ENCODE assay signal across 9 mouse cellular contexts in genomic region chr8:105594451-105595242, GRCm38 (mm10). TPM values are rescaled to one million over a fixed set of nuclear protein-coding genes. Genes with fewer than 3 reads are reported as not detected.
DNase-seq lines count a peak whose midpoint lies in the region; ATAC-seq lines count a peak whose summit lies in the region.
"Had no signal": no experiment of that assay in that cellular context is flagged by ENCODE, and none has a peak within 500 bp of the region (broad histone marks: within the 10 kb centered on the region; RNA-seq: fewer than 3 reads in every experiment).

No protein-coding gene starts in this region.

- peak overlapping the region; percentile 49 for H3K4me2 ChIP-seq in intestine, embryonic 15.5 days (replicated peaks)
- H3K4me2 ChIP-seq in limb, embryonic 11.5 days (ENCODE audit: low read depth, severe bottlenecking) = peak overlapping the region; percentile 33; the same call in 1 of the 2 replicates

- peak; percentile 39 for DNase-seq in thymus, postnatal 4 days
- DNase-seq in thymus, adult 18-20 months = no peak
- no peak for DNase-seq in limb, embryonic 11.5 days (ENCODE audit: low spot score)
- DNase-seq in cerebellum, postnatal 10 days = no peak
- no peak for DNase-seq in left cerebral cortex, adult 18-20 months (ENCODE audit: low spot score in 2 of 2)
- no peak for DNase-seq in layer of hippocampus, adult 9-11 months
- DNase-seq: thymus, postnatal 14 days had no signal

- peak overlapping the region; percentile 12; the same call in 1 of the 2 replicates for H3K4me3 ChIP-seq in intestine, embryonic 15.5 days (replicated peaks)
- H3K4me3 ChIP-seq in limb, embryonic 11.5 days (ENCODE audit: low read depth, low read length) = no peak overlapping the region
- H3K4me3 ChIP-seq: midbrain, embryonic 12.5 days had no signal

- ATAC-seq in intestine, embryonic 15.5 days = peak; percentile 40; the same call in 1 of the 2 replicates
- ATAC-seq in limb, embryonic 11.5 days (ENCODE audit: insufficient number of reproducible peaks, low FRiP score, low TSS enrichment, low read depth) = no peak

- no peaks in the 10 kb centered on the region for H3K9me3 ChIP-seq in intestine, embryonic 15.5 days
- H3K9me3 ChIP-seq in limb, embryonic 11.5 days (ENCODE audit: control insufficient read depth, low read length) = no peaks in the 10 kb centered on the region
- H3K9me3 ChIP-seq: midbrain, embryonic 12.5 days had no signal

- H3K27me3 ChIP-seq in intestine, embryonic 15.5 days (replicated peaks) = no peaks in the 10 kb centered on the region
- no peaks in the 10 kb centered on the region for H3K27me3 ChIP-seq in limb, embryonic 11.5 days (ENCODE audit: control insufficient read depth, insufficient read depth, low read length)

- peak overlapping the region; percentile 69 for H3K27ac ChIP-seq in intestine, embryonic 15.5 days
- no peak overlapping the region for H3K27ac ChIP-seq in limb, embryonic 11.5 days (replicated peaks; ENCODE audit: low read depth, low read length)
- H3K27ac ChIP-seq: midbrain, embryonic 12.5 days had no signal

- H3K4me1 ChIP-seq in intestine, embryonic 15.5 days (replicated peaks) = peaks cover 14% of the 10 kb centered on the region
- 0 out of 2 replicates have a peak, but pooled peaks cover 8% of the 10 kb centered on the region for H3K4me1 ChIP-seq in limb, embryonic 11.5 days (ENCODE audit: control insufficient read depth, insufficient read depth, low read length)

- H3K36me3 ChIP-seq in intestine, embryonic 15.5 days = no peaks in the 10 kb centered on the region
- no peaks in the 10 kb centered on the region for H3K36me3 ChIP-seq in limb, embryonic 11.5 days (ENCODE audit: control insufficient read depth, insufficient read depth, low read length)
- H3K36me3 ChIP-seq: midbrain, embryonic 12.5 days had no signal

- no peak overlapping the region for H3K9ac ChIP-seq in intestine, embryonic 15.5 days
- no peak overlapping the region for H3K9ac ChIP-seq in limb, embryonic 11.5 days (ENCODE audit: low read length)
- H3K9ac ChIP-seq: midbrain, embryonic 12.5 days had no signal

- 47% methylated on average over 18 of the region's 18 CpGs for WGBS in intestine, embryonic 15.5 days
- 79% methylated on average over 18 of the region's 18 CpGs for WGBS in limb, embryonic 11.5 days

RNA-seq across cellular contexts. Expression of gene Ripor1, which starts 10.4 kb away (rescaled TPM):
- polyA plus RNA-seq in intestine, embryonic 15.5 days (2015; fragmentation: Nextera tagmentation; extraction: Ambion mirVana) = 18.4 and 18.5 TPM in 2 replicates
- polyA plus RNA-seq in limb, embryonic 11.5 days (2014; fragmentation: Nextera tagmentation; extraction: Ambion mirVana) = 13.1 and 14.1 TPM in 2 replicates
- total RNA-seq in left cerebral cortex, adult 18-20 months (2021) = 10 to 100 TPM; 70.6 to 84.6 TPM

RNA-seq across cellular contexts. Expression of gene Atp6v0d1, which starts 28.8 kb away (rescaled TPM):
- 78.2 and 89.4 TPM in 2 replicates for polyA plus RNA-seq in intestine, embryonic 15.5 days (2015; fragmentation: Nextera tagmentation; extraction: Ambion mirVana)
- 71.7 and 81.5 TPM in 2 replicates for polyA plus RNA-seq in limb, embryonic 11.5 days (2014; fragmentation: Nextera tagmentation; extraction: Ambion mirVana)
- 100 to 1,000 TPM; 306 to 326 TPM for total RNA-seq in left cerebral cortex, adult 18-20 months (2021)

RNA-seq across cellular contexts. Expression of gene Ctcf, which starts 41.7 kb away (rescaled TPM):
- 96.4 and 106 TPM in 2 replicates for polyA plus RNA-seq in intestine, embryonic 15.5 days (2015; fragmentation: Nextera tagmentation; extraction: Ambion mirVana)
- 128 and 131 TPM in 2 replicates for polyA plus RNA-seq in limb, embryonic 11.5 days (2014; fragmentation: Nextera tagmentation; extraction: Ambion mirVana)
- total RNA-seq in left cerebral cortex, adult 18-20 months (2021) = 10 to 100 TPM; 68.0 to 68.4 TPM

RNA-seq across cellular contexts. Expression of gene Agrp, which starts 42.5 kb away (rescaled TPM):
- 0.57 and 0.88 TPM in 2 replicates for polyA plus RNA-seq in intestine, embryonic 15.5 days (2015; fragmentation: Nextera tagmentation; extraction: Ambion mirVana)
- 0.73 and 1.6 TPM in 2 replicates for polyA plus RNA-seq in limb, embryonic 11.5 days (2014; fragmentation: Nextera tagmentation; extraction: Ambion mirVana)
- not detected for total RNA-seq in left cerebral cortex, adult 18-20 months (2021)
